Mouse (Mus musculus) embryo, embryonic 10 days (tissue): Measurements from ENCODE around the gene Arhgef17.

Source experiments
- DNase-seq: peaks from one replicate; pipeline ENCODE4 v3.0.0-alpha.2; 2015; ENCODE audit warnings: low spot score

Gene Arhgef17

DNA sequence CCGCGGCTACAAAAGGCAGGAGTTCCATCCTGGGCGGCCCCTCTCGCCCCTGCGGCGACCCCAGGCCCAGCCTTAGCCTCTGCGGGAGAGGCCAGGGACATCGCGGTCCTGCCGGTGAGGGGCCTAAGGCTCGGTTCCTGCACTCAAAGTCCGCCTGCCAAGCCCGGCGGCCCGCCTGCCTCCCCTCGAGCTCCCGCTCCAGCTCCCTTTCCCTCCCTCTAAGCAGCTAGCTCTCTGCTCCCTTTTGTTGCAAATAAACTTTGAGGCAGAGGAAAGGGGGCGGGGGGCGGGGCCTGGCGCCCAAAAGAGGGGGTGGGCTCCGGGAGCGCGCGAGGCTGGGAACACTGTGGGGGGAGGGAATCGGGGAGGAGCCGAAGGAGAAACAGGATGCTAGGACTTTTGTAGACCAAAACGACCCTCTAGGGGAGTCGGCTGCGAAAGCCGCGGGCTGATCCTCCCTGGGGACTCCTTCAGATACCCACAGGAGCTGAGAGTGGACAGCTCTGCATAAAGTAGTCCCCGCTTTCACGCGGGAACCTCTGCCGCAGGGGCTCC lies at the start of gene Arhgef17:
Gene Arhgef17 (minus strand): TSS at position 182 of the 555 bp plus-strand sequence.
- DNase-seq, result peak; percentile 77

DNA sequence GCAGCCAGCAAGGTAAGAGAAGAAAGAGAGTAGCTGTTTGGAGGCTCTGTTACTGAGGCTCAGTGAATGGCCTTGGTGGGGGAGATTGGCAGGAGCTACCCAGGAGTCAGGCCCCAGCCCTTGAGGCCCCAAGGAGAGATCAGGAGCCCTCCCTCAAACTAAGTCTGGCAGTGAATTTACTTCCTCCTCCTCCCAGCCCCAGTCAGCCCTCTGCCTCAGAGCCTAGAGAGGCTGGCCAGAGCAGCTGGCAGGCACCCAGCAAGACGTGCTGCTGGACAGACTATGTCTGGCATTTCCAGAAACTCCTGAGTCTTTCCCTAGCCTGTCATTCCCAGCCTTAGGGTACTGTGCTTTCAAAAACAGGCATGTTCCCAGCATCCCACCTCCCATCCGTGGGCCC lies 47.3 kb upstream of the Arhgef17 start:
- no peak for DNase-seq

DNA sequence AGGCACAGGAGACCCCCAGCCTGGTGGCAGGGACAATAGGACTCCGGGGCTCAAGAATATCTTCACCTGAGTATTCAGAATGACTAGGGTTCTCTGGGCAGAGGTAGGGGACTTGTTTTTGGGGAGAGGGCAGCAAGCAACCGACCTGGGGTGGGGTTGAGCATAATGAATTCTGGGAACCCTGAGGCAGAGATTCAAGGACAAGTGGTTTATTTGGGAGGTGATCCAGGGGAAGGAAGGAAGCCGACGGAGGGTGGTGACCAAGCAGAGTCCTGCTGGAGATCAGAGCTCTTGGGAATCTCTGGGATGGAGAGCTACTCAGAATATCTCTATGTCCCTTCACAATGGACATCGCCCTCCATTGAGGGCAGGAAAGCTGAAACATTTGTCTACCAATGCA lies 46.3 kb upstream of the Arhgef17 start:
- DNase-seq, result no peak

GRCm38 (mm10) chr7:100974135-100974903 lies 42.4 kb upstream of the Arhgef17 start, which contains the start of gene P2ry6:
Gene P2ry6 (minus strand): TSS chr7:100974649.
- no peak for DNase-seq

DNA sequence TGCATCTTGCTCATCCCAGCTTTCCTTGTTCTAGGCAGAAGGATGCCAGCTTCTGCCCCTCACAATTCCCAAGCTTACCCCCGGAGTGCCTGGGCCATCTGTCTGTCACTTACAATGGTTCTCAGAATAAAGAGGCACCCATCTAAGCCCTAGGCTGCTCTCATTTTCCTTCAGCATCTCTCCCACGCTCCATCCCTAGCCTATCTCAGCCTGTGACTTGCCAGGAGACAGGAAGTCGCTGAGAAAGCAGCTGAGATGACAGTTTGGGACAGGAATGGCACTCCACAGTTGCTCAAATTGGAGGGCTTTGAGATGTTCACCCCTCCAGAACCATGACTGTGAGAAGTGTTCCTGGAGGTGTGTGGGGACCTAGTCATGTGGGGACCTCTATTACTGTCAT lies 41.0 kb upstream of the Arhgef17 start:
- DNase-seq, result no peak

DNA sequence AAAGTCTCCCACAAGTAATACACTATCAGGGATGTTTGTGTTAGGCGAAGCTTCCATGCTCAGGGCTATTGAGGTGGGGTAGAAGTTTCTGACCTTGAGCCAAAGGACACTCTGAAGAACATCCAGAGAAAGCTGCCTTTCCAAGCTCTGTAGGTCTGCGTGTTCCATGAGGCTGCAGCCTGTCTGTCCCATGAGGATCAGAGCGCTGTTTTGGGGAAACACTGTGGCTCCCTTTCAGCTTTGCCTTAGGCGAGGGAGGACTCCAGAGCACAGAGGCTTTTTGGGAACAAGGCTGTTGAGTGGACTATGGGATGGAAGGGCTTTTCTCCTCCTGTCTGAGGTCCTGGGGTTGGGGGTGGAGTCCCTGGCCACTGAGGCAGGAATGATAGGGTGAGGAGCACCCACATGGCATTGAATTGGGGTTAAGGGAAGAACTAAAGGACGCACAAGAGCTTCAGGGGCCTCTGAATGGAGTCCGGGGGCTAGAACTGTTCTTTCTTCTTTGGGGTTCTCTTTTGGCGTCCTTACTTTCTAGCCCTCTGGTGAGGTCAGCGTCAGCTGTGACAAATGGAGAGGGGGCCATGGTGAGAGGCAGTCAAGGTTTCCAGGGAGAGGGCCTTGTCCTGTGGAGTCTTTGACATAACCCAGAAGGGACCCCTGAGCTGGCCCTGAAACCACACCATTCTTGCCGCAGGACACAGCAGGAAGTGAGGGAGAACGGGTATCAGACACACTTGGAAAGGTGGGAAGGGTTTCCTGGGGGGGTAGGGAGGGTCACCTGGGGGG lies 37.2 kb upstream of the Arhgef17 start:
- DNase-seq, result no peak

DNA sequence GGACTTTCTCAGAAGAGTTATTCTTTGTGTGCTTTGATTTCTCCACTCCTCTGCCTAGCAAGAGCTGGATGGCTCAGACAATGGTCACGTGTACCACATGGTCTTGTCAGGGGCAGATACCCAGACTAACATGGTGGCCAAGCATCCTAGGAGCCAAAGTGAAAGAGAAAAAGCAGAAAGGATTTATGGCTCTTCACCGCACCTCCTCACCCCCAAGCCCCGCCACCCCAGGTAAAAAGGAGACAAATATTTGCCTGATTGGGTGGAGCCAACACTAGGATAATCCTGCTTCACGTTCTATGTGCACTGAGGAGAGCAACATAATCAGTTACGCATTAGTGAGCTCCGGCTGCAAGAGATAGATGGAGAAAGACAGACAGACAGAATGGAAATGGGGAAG lies 36.5 kb upstream of the Arhgef17 start:
- no peak for DNase-seq

- no peak for DNase-seq
Observed at GRCm38 (mm10) chr7:100967850-100968249, 35.9 kb upstream of the Arhgef17 start.

DNA sequence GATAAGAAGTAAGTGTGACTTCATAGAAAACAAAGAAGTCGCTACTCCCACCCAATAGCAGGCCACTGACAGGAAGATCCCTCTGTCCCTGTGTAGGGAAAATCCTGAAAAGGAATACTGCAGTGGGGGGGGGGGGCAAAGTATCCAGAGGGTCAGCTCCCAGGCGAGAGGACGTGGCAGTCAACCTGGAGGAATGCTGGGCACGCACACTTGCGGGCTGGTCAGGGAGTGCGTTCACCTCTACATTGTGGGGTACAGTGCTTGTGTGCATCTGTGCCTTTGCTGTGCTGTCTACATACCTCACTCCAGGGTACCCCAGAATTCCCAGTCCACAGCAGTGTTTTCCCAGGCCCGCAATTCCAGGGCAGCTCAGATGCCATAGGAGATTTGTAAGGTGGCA lies 34.1 kb upstream of the Arhgef17 start:
- no peak for DNase-seq

GRCm38 (mm10) chr7:100965079-100965478 lies 33.2 kb upstream of the Arhgef17 start:
- peak; percentile 54 for DNase-seq

DNA sequence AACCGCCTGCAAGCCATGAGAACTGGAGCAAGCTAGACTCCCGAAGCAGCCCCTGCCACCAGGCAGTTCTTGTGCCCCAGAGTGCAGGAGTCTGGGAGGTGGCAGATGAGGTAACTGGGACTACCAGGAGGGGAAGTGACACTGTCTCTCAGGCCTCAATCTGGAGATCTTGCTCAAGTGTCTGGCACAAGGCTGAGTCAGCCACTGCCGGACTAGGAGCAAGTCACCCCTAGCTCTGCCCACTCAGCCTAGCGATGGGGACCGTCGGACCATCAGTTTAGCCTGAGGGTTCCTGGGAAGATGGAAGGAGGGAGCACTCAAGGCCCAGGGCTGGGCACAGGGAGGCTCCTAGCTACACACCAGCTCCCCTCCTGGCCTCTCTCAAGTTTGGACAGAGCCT lies 32.3 kb upstream of the Arhgef17 start:
- no peak for DNase-seq

DNA sequence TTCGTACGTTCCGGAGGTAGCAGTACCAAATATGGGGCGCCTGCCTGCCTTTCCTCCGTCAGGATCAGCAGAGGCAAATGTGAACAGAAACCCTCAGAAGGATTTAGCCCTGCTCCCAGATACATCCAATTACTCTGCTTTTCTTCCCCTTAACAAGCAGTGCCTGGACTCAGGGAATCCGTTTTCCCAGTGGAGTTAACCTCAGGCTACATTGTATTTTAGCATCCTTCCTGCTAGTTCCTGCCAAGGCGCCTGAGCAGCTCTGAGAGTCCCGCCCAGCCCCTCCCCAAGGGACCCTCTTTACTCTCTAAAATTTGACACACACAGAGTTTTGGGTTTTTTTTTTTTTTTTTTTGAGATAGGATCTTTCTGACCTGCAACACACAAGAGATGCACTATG lies 31.5 kb upstream of the Arhgef17 start:
- no peak for DNase-seq

GRCm38 (mm10) chr7:100961146-100961545 lies 29.2 kb upstream of the Arhgef17 start:
- DNase-seq, result no peak

DNA sequence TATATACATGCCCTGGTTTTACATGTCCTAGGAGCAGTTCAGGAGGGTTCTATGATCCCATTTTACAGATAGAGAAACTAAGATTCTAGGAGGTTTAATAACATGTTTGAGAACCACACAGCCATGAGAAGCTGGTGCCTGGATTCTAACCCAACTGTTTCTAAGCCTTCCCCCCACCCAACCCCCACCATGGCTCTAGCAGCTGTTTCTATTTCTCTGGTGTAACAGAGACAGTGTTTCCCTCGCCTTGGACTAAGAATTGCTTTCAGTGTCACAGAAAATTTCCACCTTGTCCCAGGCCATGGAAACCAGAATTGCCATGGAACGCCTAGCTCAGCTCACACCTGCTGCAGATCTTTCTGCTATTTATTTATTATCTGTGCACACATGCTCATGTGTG lies 28.6 kb upstream of the Arhgef17 start:
- DNase-seq, result no peak

DNA sequence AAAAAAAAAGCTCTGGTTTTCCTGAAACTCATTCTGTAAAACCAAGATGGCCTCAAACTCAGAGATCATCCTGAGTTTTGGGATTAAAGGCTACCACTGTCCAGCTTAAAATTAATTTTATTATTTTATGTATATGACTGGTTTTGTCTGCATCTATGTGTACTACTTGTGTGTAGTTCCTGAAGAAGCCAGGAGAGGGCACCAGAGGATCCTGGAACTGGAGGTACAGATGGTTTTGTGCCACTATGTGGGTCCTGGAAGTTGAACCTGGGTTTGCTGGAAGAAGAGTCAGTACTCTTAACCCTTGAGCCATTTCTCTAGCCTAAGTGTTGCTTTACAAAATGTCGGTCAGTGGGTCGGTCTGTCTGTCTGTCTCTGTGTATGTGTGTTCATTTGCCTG lies 26.5 kb upstream of the Arhgef17 start:
- no peak for DNase-seq

DNA sequence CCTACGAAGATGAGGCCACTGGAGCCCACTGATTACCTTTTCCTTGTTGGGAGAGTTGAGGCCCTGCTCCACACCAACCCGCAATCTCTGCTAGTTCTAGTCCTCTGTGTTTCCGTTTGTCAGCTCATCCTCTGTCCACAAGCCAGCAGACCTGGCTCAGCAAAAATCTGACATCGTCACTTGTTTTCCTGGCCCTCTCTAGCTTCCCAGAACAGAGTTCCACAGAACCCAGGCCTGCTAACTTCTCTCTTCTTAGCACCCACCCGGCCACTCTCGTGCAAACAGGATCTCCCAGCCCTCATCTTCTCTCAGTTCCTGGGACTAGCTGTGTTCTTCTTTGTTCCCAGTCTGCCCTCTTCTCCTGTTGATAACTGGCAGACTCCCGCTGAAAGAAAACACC lies 20.8 kb upstream of the Arhgef17 start:
- DNase-seq, result no peak

DNA sequence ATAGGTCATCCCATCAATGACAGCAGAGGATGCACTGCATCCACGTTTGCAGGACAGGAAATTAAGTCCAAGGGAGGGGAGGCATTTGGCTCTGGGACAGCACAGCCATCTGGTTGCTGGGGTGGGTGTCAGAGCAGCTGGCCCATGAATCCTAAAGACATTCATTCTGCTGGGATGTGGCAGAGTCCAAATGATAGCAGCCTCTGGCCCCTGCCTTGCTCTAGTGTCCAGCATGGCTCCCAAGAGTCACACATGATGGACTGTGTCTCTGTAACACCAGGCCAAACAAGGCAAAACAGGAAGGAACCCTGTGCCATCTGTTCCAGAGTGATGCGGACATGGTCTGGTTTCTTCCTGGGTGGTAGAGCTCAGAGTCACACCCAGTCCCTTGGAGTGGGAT lies 20.0 kb upstream of the Arhgef17 start:
- no peak for DNase-seq

GRCm38 (mm10) chr7:100950481-100951010 lies 18.6 kb upstream of the Arhgef17 start:
- DNase-seq, result no peak

GRCm38 (mm10) chr7:100950031-100950430 lies 18.1 kb upstream of the Arhgef17 start:
- DNase-seq, result no peak

DNA sequence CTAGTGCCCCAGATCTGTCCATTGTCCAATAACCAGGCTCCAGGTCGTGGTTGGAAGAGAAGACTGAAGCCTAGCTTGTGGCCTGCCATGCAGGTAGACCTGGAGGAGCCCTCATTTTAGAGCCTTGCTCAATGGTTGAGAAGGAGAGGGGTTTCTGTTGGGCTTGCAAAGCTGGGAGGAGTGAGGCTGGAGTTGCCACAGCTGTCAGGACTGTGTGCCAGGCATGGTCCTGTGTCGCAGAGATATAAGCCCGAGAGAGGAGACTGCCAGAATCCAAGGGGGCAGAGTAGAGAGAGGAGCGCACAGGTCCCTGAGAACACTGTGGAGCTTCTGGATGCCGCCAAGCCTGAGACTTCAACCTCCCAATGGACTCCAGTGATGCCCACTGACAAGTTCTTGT lies 12.8 kb upstream of the Arhgef17 start:
- DNase-seq, result no peak

- no peak for DNase-seq
Observed at GRCm38 (mm10) chr7:100944306-100944705, 12.4 kb upstream of the Arhgef17 start.

DNA sequence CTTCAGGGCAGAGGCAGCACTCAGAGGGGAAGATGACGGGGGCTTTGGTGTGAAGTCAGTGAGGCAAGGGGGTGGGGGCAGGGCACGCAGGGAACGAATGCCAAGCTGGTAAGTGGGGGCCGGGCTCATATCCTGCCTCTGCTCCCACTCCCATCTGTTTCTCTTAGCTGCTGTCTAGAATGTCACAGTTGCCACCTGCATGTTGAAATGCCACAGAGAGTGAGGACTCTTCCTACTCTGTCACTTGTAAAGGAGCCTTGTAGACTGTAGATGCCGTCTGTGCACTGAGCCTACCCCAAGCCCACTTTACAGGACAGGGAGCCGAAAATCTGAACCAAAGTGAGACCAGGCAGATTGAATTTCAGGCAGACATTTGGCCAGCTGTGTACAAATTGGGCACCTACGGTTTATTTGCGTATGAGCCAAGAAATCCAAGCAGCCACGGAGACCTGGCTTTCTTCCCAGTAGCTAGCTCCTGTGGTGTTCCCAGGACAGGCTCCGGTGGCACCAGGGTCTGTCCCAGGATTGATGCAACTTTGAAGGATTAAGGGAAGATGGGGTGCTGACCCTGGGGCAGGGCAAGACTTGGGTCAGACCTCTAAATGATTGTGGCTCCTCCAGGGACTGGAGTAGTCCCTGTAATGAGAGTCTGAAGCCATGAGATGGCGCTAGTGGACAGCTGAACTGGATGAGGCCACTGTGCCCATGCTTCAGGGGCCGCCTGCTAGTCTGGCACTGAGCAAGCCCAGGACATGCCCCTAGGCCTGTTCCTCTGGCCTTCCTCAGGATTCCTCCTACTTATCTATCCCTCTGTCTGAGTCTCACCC lies 11.1 kb upstream of the Arhgef17 start:
- peak; percentile 91 for DNase-seq
